Mouse (Mus musculus) G1E (cell line): ENCODE measurements around the gene Btnl4. TPM values are rescaled to one million over a fixed set of nuclear protein-coding genes. Genes with fewer than 3 reads are reported as not detected.
"Not testable (repeated sequence)": the region's sequence is repeated elsewhere in the genome, so short reads cannot be mapped to it uniquely, and the experiment has no call there.

ENCODE experiments used
- ATAC-seq: 2 replicates; pipeline ENCODE4 v1.8.0; 2016; ENCODE audit warnings: mild to moderate bottlenecking; ENCODE audit not compliant: insufficient number of reproducible peaks, poor library complexity, low FRiP score, severe bottlenecking; ENCODE audit errors: extremely low read depth
- DNase-seq: peaks from one replicate; pipeline ENCODE4 v3.0.0; 2012; ENCODE audit warnings: low spot score
- H3K27me3 ChIP-seq: 2 replicates; pipeline ENCODE4 v1.6.1; 2012; ENCODE audit warnings: mild to moderate bottlenecking, low read length, inconsistent platforms; ENCODE audit not compliant: insufficient read depth
- H3K36me3 ChIP-seq: replicated peaks from 2 replicates; pipeline ENCODE3; 2012; ENCODE audit warnings: mild to moderate bottlenecking, inconsistent platforms
- H3K4me1 ChIP-seq: 2 replicates; pipeline ENCODE4 v1.6.1; 2012; ENCODE audit warnings: low read depth, low read length, inconsistent platforms, mixed read lengths; ENCODE audit not compliant: insufficient read depth
- H3K4me3 ChIP-seq: 2 replicates; pipeline ENCODE4 v1.5.1; 2012; ENCODE audit warnings: low read depth, mild to moderate bottlenecking, inconsistent platforms, low read length, moderate library complexity, mixed read lengths
- H3K9me3 ChIP-seq: replicated peaks from 2 replicates; pipeline ENCODE4 v1.6.1; 2012; ENCODE audit warnings: inconsistent platforms
- CTCF ChIP-seq: IDR thresholded peaks from 2 replicates; pipeline ENCODE4 v1.5.1; 2012; ENCODE audit warnings: low read depth, low read length, inconsistent platforms, mixed read lengths
- GATA1 ChIP-seq: IDR thresholded peaks from 2 replicates; pipeline ENCODE4 v1.6.1; 2012; ENCODE audit warnings: borderline replicate concordance, low read length, inconsistent platforms, mixed read lengths
- GATA2 ChIP-seq: IDR thresholded peaks from 2 replicates; pipeline ENCODE4 v1.6.1; 2012; ENCODE audit warnings: low read depth, low read length, inconsistent platforms, borderline replicate concordance
- POLR2AphosphoS5 ChIP-seq: IDR thresholded peaks from 2 replicates; pipeline ENCODE4 v1.6.1; 2012; ENCODE audit warnings: low read depth, low read length, inconsistent platforms; ENCODE audit not compliant: insufficient replicate concordance
- TAL1 ChIP-seq: conservative IDR thresholded peaks from 2 replicates; pipeline ENCODE4 v1.6.1; 2012; ENCODE audit warnings: low read depth, low read length, inconsistent platforms, mixed read lengths
- polyA plus RNA-seq: library from polyadenylated mRNA; stranded (reverse); fragments of >175 nt; gene quantifications from 2 replicates; pipeline ENCODE4 v1.2.3, GENCODE M21; 2012
- total RNA-seq, 2 experiments: library from RNA; stranded (forward) in 1 of 2; stranded (reverse) in 1 of 2; fragments of 200-1000 nt in 1 of 2; fragments of >200 nt in 1 of 2; fragmentation: Nextera tagmentation in 1 of 2; gene quantifications; 2 replicates each; pipeline ENCODE4 v1.2.3; 2014 to 2017

Gene Btnl4
- not detected in 2 replicates for total RNA-seq (2014; fragmentation: Nextera tagmentation)
- total RNA-seq (2017), result 0.22 TPM in 1 of 2 replicates, not detected in the other
- polyA plus RNA-seq, result not detected in 2 replicates

GRCm38 (mm10) chr17:34477238-34478013 lies at the start of gene Btnl4:
TSS of gene Btnl4 (minus strand) at chr17:34477318.
- not testable (repeated sequence) for DNase-seq, H3K4me3 ChIP-seq, H3K27me3 ChIP-seq, H3K4me1 ChIP-seq, H3K36me3 ChIP-seq, H3K9me3 ChIP-seq, ATAC-seq

- no peak for ATAC-seq
- DNase-seq, result no peak
- Histone ChIP-seq H3K9me3 (no peaks in the 10 kb centered on the region), H3K4me1 (no peaks in the 10 kb centered on the region), H3K27me3 (peaks cover 2% of the 10 kb centered on the region; the same call in 1 of the 2 replicates), H3K4me3 (no peak overlapping the region), H3K36me3 (no peaks in the 10 kb centered on the region)
- no peak for TF ChIP-seq CTCF
- TF ChIP-seq GATA2, result no peak
- TF ChIP-seq POLR2AphosphoS5, result no peak
These were observed 41.9 kb upstream of the Btnl4 start for GRCm38 (mm10) chr17:34519001-34519400.

DNA sequence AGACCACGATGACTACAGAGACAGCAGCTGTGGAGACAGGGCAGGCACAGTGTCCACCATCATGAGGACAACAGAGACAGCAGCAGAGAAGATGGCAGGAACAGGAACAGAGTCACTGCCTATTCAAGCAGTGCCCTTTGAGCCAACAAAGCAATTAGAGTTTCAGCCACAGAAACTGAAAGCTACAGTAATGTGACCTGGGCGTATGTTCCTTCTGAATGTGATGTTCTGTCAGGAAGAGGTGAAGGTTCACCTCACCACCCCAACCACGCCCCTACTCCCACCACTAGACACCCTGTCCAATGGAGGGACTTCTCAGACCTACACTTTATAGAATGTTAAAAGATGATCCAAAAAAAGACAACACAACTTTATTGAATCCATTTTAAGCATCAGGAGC lies 41.5 kb upstream of the Btnl4 start:
- not testable (repeated sequence) for H3K4me3 ChIP-seq, H3K36me3 ChIP-seq, H3K27me3 ChIP-seq, DNase-seq, H3K4me1 ChIP-seq, ATAC-seq, H3K9me3 ChIP-seq

DNA sequence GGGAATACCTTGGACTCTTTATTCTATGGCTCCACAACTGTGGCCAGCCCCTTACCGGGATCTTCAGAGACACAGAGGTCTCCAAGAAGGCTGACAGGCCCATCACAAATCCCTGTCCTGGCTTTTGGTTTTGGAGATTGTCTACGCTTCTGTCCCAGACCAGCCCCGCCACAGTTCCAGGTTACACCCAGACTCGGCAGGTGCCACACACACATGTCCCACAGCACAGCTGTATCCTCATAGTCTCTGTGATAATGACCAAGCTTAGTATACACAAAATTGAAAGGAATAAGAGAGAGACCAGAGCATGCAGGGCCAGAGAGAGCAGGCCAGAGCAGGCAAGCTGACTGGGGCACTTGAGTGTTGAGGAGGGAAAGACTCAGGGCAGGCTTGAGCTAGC lies 40.7 kb upstream of the Btnl4 start:
- no peak for DNase-seq

DNA sequence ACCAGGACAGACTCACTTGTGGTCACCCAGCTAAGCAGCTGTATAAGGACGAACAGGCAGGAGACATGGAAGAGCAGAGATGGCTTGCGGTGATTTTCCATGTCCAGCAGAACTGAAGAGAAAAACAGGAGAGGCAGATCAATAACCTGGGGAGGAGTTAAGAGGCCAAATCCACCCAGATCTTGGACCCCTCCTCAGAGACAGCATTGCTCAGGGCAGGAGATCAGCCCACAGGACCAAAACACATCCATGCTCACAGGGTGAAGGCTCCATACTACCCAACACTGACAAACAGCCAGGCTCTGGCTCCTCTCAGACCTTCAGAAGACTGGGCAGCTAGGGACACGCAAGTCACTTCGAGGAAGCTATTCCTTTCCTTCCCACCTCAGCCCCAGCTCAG lies 40.1 kb upstream of the Btnl4 start, which contains the start of gene Btnl6:
TSS of gene Btnl6 (minus strand) at position 101 of the 400 bp plus-strand sequence.
- no peaks in the 10 kb centered on the region for H3K36me3 ChIP-seq
- H3K4me3 ChIP-seq, result no peak within 1 kb of the TSS
- ATAC-seq (no peak), DNase-seq (no peak)
- no peak for TF ChIP-seq POLR2AphosphoS5
- no peak for TF ChIP-seq TAL1
- no peak for TF ChIP-seq GATA2
- no peak for TF ChIP-seq CTCF
- no peak for TF ChIP-seq GATA1
- peaks cover 2% of the 10 kb centered on the region; the same call in 1 of the 2 replicates for H3K27me3 ChIP-seq
- no peaks in the 10 kb centered on the region for H3K9me3 ChIP-seq
- H3K4me1 ChIP-seq, result no peaks in the 10 kb centered on the region

More for the DNA sequence above, 40.7 kb upstream of the Btnl4 start:
- Histone ChIP-seq H3K4me1 (no peaks in the 10 kb centered on the region), H3K4me3 (no peak overlapping the region), H3K36me3 (no peaks in the 10 kb centered on the region), H3K9me3 (no peaks in the 10 kb centered on the region), H3K27me3 (peaks cover 2% of the 10 kb centered on the region; the same call in 1 of the 2 replicates)
- ATAC-seq, result no peak
- TF ChIP-seq GATA2 (no peak), TAL1 (no peak), CTCF (no peak), GATA1 (no peak), POLR2AphosphoS5 (no peak)

DNA sequence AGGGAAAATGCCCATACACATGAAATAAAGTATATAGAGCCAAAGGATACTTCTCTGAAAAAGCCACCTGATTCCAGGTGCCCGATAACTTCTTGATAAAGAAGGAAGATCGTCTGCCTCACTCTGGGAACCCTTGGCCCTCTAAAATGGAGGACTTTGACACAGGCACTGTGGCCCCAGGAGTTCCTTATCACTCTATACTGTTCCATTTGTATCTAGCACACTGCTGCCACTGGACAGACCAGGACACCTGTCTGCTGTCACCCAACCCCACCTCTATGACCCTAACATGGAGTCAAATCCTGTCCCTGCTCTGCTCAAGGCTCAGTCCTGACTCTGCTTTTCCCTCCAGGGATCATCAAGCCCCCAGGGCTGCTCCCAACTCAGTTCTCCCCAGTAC lies 39.4 kb upstream of the Btnl4 start:
- no peak for TF ChIP-seq POLR2AphosphoS5
- TF ChIP-seq TAL1, result no peak
- TF ChIP-seq GATA2, result no peak
- TF ChIP-seq GATA1, result no peak

DNA sequence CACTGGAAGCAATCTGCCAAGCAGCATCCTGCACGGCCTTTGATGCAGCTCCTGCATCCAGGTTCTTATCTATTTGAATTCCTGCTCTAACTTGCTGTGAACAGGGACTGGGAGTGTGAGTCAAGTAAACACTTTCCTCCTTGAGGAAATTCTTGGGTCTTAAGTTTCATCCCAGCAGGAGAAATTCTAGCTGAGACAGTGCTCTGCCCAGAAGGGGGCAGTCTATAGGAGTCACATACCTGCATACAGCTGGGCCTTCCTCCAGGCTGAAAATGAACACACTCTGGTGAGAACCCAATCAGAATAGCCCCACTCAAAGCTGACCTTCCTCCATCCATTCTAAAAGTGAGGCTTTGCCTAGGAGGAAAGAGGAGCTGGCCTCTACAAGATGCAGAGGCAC lies 34.6 kb upstream of the Btnl4 start:
- not testable (repeated sequence) for H3K27me3 ChIP-seq, H3K4me3 ChIP-seq, H3K4me1 ChIP-seq, ATAC-seq, DNase-seq, H3K36me3 ChIP-seq, H3K9me3 ChIP-seq

More for the DNA sequence above, 39.4 kb upstream of the Btnl4 start:
- Histone ChIP-seq H3K4me1 (no peaks in the 10 kb centered on the region), H3K9me3 (no peaks in the 10 kb centered on the region), H3K4me3 (no peak overlapping the region), H3K27me3 (peaks cover 2% of the 10 kb centered on the region; the same call in 1 of the 2 replicates), H3K36me3 (no peaks in the 10 kb centered on the region)
- no peak for DNase-seq
- no peak for ATAC-seq
